Mouse (Mus musculus) ES-Bruce4 (cell line): ENCODE measurements around the gene Krt82. TPM values are rescaled to one million over a fixed set of nuclear protein-coding genes. Genes with fewer than 3 reads are reported as not detected.

Source experiments
- H3K27ac ChIP-seq: 2 replicates; pipeline ENCODE4 v1.5.1; 2012; ENCODE audit warnings: low read length, inconsistent platforms; ENCODE audit not compliant: insufficient read depth
- H3K27me3 ChIP-seq: 2 replicates; pipeline ENCODE4 v1.6.1; 2012; ENCODE audit warnings: mild to moderate bottlenecking, low read length, inconsistent platforms; ENCODE audit not compliant: control insufficient read depth, poor library complexity, insufficient read depth, severe bottlenecking
- H3K36me3 ChIP-seq: 2 replicates; pipeline ENCODE4 v1.6.1; 2012; ENCODE audit warnings: inconsistent platforms, mild to moderate bottlenecking, low read length, moderate library complexity; ENCODE audit not compliant: control insufficient read depth, poor library complexity, insufficient read depth, severe bottlenecking
- H3K4me1 ChIP-seq: one replicate; pipeline ENCODE4 v1.8.1; 2011; ENCODE audit warnings: low read length; ENCODE audit not compliant: control insufficient read depth, insufficient read depth
- H3K4me3 ChIP-seq: 2 replicates; pipeline ENCODE4 v1.5.1; 2011; ENCODE audit warnings: low read depth, mild to moderate bottlenecking, low read length
- H3K9ac ChIP-seq: 2 replicates; pipeline ENCODE4 v1.6.1; 2012; ENCODE audit warnings: low read depth, mild to moderate bottlenecking, inconsistent platforms; ENCODE audit not compliant: poor library complexity, severe bottlenecking
- H3K9me3 ChIP-seq: replicated peaks from 2 replicates; pipeline ENCODE4 v1.6.1; 2012; ENCODE audit warnings: mild to moderate bottlenecking, low read length, inconsistent platforms; ENCODE audit not compliant: control insufficient read depth, poor library complexity, insufficient read depth, severe bottlenecking
- CTCF ChIP-seq: IDR thresholded peaks from one replicate; pipeline ENCODE4 v1.8.1; 2011; ENCODE audit warnings: low read depth, low read length
- EP300 ChIP-seq: IDR thresholded peaks from 2 replicates; pipeline ENCODE4 v1.6.1; 2011; ENCODE audit warnings: low read depth, low read length; ENCODE audit not compliant: insufficient read depth
- POLR2A ChIP-seq: IDR thresholded peaks from one replicate; pipeline ENCODE4 v1.8.1; 2011; ENCODE audit warnings: low read length; ENCODE audit not compliant: insufficient read depth
- polyA plus RNA-seq: library from polyadenylated mRNA; stranded (reverse); fragments of >200 nt; gene quantifications from 2 replicates; pipeline ENCODE4 v1.2.4, GENCODE M21; 2011; ENCODE audit warnings: low read depth; ENCODE audit not compliant: missing spikeins, insufficient read depth, insufficient read length

Gene Krt82
- polyA plus RNA-seq, 1 experiment, result not detected

- no peak for TF ChIP-seq CTCF
- no peak for TF ChIP-seq POLR2A
- TF ChIP-seq EP300, result no peak
- Histone ChIP-seq H3K9me3 (no peaks in the 10 kb centered on the region), H3K4me3 (no peak overlapping the region), H3K4me1 (no peaks in the 10 kb centered on the region), H3K27ac (no peak overlapping the region), H3K36me3 (no peaks in the 10 kb centered on the region), H3K9ac (no peak overlapping the region), H3K27me3 (no peaks in the 10 kb centered on the region)
These were observed 25.0 kb upstream of the Krt82 start for GRCm38 (mm10) chr15:101575506-101575905.

GRCm38 (mm10) chr15:101573796-101574345 is 23.4 kb upstream of the Krt82 start, which contains the start of gene Krt75:
TSS of gene Krt75 (minus strand) at chr15:101573904.
- H3K27me3 ChIP-seq, result no peaks in the 10 kb centered on the region
- TF ChIP-seq CTCF (no peak), POLR2A (no peak), EP300 (no peak)
- H3K9ac ChIP-seq, result no peak within 1 kb of the TSS
- H3K36me3 ChIP-seq, result no peaks in the 10 kb centered on the region
- H3K4me1 ChIP-seq, result no peaks in the 10 kb centered on the region
- H3K27ac ChIP-seq, result no peak within 1 kb of the TSS
- no peaks in the 10 kb centered on the region for H3K9me3 ChIP-seq
- peak within 1 kb of the TSS; percentile 47 for H3K4me3 ChIP-seq

- TF ChIP-seq CTCF, result peak; percentile 74
- no peak for TF ChIP-seq EP300
- Histone ChIP-seq H3K9me3 (no peaks in the 10 kb centered on the region), H3K4me3 (no peak overlapping the region), H3K27me3 (no peaks in the 10 kb centered on the region), H3K4me1 (no peaks in the 10 kb centered on the region), H3K36me3 (no peaks in the 10 kb centered on the region), H3K9ac (no peak overlapping the region), H3K27ac (no peak overlapping the region)
These were observed 17.3 kb upstream of the Krt82 start for GRCm38 (mm10) chr15:101567780-101568179.

GRCm38 (mm10) chr15:101562850-101563249 is 12.4 kb upstream of the Krt82 start, which contains the start of gene Krt90:
TSS of gene Krt90 (minus strand) at chr15:101562950.
- no peak within 1 kb of the TSS for H3K27ac ChIP-seq
- no peak for TF ChIP-seq EP300
- no peak for TF ChIP-seq POLR2A
- no peak for TF ChIP-seq CTCF

GRCm38 (mm10) chr15:101558034-101558646 is 7.7 kb upstream of the Krt82 start:
- H3K36me3 ChIP-seq, result no peaks in the 10 kb centered on the region
- no peak overlapping the region for H3K27ac ChIP-seq
- no peaks in the 10 kb centered on the region for H3K9me3 ChIP-seq
- H3K27me3 ChIP-seq, result no peaks in the 10 kb centered on the region
- no peak overlapping the region for H3K4me3 ChIP-seq
- TF ChIP-seq CTCF (no peak), EP300 (no peak), POLR2A (no peak)
- no peaks in the 10 kb centered on the region for H3K4me1 ChIP-seq
- no peak overlapping the region for H3K9ac ChIP-seq

More at GRCm38 (mm10) chr15:101562850-101563249, 12.4 kb upstream of the Krt82 start, which contains the start of gene Krt90:
- Histone ChIP-seq H3K36me3 (no peaks in the 10 kb centered on the region), H3K4me1 (no peaks in the 10 kb centered on the region), H3K9me3 (no peaks in the 10 kb centered on the region), H3K4me3 (no peak within 1 kb of the TSS), H3K27me3 (no peaks in the 10 kb centered on the region), H3K9ac (no peak within 1 kb of the TSS)

- no peak overlapping the region for H3K9ac ChIP-seq
- no peak overlapping the region for H3K27ac ChIP-seq
- no peaks in the 10 kb centered on the region for H3K27me3 ChIP-seq
- no peaks in the 10 kb centered on the region for H3K36me3 ChIP-seq
- H3K9me3 ChIP-seq, result no peaks in the 10 kb centered on the region
- TF ChIP-seq CTCF, result no peak
- no peak for TF ChIP-seq EP300
- TF ChIP-seq POLR2A, result no peak
- no peaks in the 10 kb centered on the region for H3K4me1 ChIP-seq
- no peak overlapping the region for H3K4me3 ChIP-seq
These were observed 2.7 kb upstream of the Krt82 start for GRCm38 (mm10) chr15:101553169-101553568.
